Comparison of ENCODE assay signal across 24 mouse cellular contexts in the genomic region with DNA sequence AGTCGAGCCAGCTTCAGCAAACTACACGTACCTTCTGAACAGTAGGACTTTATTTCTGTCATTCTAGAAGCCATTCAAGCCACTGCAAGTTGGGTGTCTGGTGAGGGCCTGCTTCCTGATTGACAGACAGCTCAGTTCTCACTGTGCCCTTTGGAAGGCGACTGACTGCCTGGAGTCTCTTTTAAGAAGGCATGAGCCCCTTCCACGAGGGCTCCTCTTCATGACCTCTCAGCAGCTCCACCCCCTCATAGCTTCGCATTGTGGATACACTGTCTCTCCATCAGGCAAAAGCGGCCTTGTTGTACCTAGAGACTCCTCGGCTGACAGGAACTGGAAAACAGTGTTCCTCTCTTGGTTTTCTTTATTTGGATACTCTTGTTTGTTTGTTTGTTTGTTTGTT.
DNase-seq lines count a peak whose midpoint lies in the region; ATAC-seq and TF ChIP-seq lines count a peak whose summit lies in the region.
"Had no signal": no experiment of that assay in that cellular context is flagged by ENCODE, and none has a peak within 500 bp of the region (broad histone marks: within the 10 kb centered on the region; RNA-seq: fewer than 3 reads in every experiment).

No protein-coding gene starts in this region.

- H3K9me3 ChIP-seq in heart, embryonic 10.5 days = no peaks in the 10 kb centered on the region
- H3K9me3 ChIP-seq in embryonic facial prominence, embryonic 13.5 days = no peaks in the 10 kb centered on the region
- H3K9me3 ChIP-seq: forebrain, embryonic 12.5 days; heart, embryonic 15.5 days; liver, embryonic 12.5 days; midbrain, embryonic 12.5 days; stomach, embryonic 15.5 days had no signal

- ATAC-seq in embryonic facial prominence, embryonic 13.5 days (ENCODE audit: insufficient number of reproducible peaks, insufficient read depth, low FRiP score, low TSS enrichment, low read depth) = no peak
- no peak for ATAC-seq in erythroblast, adult 5-6 weeks (replicated peaks; ENCODE audit: low FRiP score, poor library complexity, severe bottlenecking)
- ATAC-seq: liver, embryonic 12.5 days had no signal

- no peak overlapping the region for H3K9ac ChIP-seq in embryonic facial prominence, embryonic 13.5 days
- H3K9ac ChIP-seq: forebrain, embryonic 12.5 days; heart, embryonic 15.5 days; liver, embryonic 12.5 days; midbrain, embryonic 12.5 days; stomach, embryonic 15.5 days had no signal

- H3K27me3 ChIP-seq in heart, embryonic 10.5 days (ENCODE audit: insufficient read depth, poor library complexity, severe bottlenecking) = no peaks in the 10 kb centered on the region
- H3K27me3 ChIP-seq in embryonic facial prominence, embryonic 13.5 days = peaks cover 4% of the 10 kb centered on the region; the same call in 1 of the 2 replicates
- H3K27me3 ChIP-seq: forebrain, embryonic 12.5 days; heart, embryonic 15.5 days; midbrain, embryonic 12.5 days; stomach, embryonic 15.5 days had no signal

- no peak for TF ChIP-seq CTCF in layer of hippocampus, adult 2 months (conservative IDR thresholded peaks at IDR 0.05)

- intact Hi-C loops in heart, postnatal 14 days (cut with DNase I) = no loop called here

- no peak overlapping the region for H3K4me3 ChIP-seq in heart, embryonic 10.5 days
- no peak overlapping the region for H3K4me3 ChIP-seq in layer of hippocampus, adult 2 months
- H3K4me3 ChIP-seq in embryonic facial prominence, embryonic 13.5 days = no peak overlapping the region
- H3K4me3 ChIP-seq: forebrain, embryonic 12.5 days; gastrocnemius, adult 2 months; heart, embryonic 15.5 days; liver, embryonic 12.5 days; midbrain, embryonic 12.5 days; stomach, embryonic 15.5 days had no signal

- no peak for DNase-seq in heart, embryonic 10.5 days (ENCODE audit: low spot score)
- DNase-seq in heart, postnatal 14 days = no peak
- no peak for DNase-seq in layer of hippocampus, adult 2 months (ENCODE audit: low spot score in 2 of 2)
- DNase-seq in layer of hippocampus, adult 11-12 months (ENCODE audit: low spot score) = no peak
- DNase-seq in urinary bladder, postnatal 4 days (ENCODE audit: low spot score in 2 of 2) = no peak
- DNase-seq: adrenal gland, postnatal 10 days; cerebellum, adult 2 months; cerebellum, postnatal 36 days; embryo, embryonic 11 days; gastrocnemius, adult 2 months; heart, postnatal 4 days; kidney, adult 18-20 months; left cerebral cortex, postnatal 4 days; lung, adult 18-20 months; lung, postnatal 10 days; thymus, postnatal 36 days had no signal

- H3K36me3 ChIP-seq in heart, embryonic 10.5 days = no peaks in the 10 kb centered on the region
- no peaks in the 10 kb centered on the region for H3K36me3 ChIP-seq in embryonic facial prominence, embryonic 13.5 days
- H3K36me3 ChIP-seq: forebrain, embryonic 12.5 days; heart, embryonic 15.5 days; liver, embryonic 12.5 days; midbrain, embryonic 12.5 days; stomach, embryonic 15.5 days had no signal

- 38% methylated on average over 7 of the region's 7 CpGs for WGBS in heart, embryonic 10.5 days
- WGBS in embryonic facial prominence, embryonic 13.5 days = 28% methylated on average over 7 of the region's 7 CpGs

- H3K4me2 ChIP-seq in embryonic facial prominence, embryonic 13.5 days = no peak overlapping the region
- H3K4me2 ChIP-seq: forebrain, embryonic 12.5 days; heart, embryonic 15.5 days; liver, embryonic 12.5 days; midbrain, embryonic 12.5 days; stomach, embryonic 15.5 days had no signal

- H3K4me1 ChIP-seq in heart, embryonic 10.5 days = peaks cover 43% of the 10 kb centered on the region
- peaks cover 18% of the 10 kb centered on the region for H3K4me1 ChIP-seq in embryonic facial prominence, embryonic 13.5 days

- H3K27ac ChIP-seq in heart, embryonic 10.5 days = peak overlapping the region; percentile 31
- H3K27ac ChIP-seq in layer of hippocampus, adult 2 months = peak overlapping the region; percentile 21; the same call in 1 of the 2 replicates
- peak overlapping the region; percentile 33; the same call in 1 of the 2 replicates for H3K27ac ChIP-seq in embryonic facial prominence, embryonic 13.5 days
- H3K27ac ChIP-seq: forebrain, embryonic 12.5 days; gastrocnemius, adult 2 months; heart, embryonic 15.5 days; kidney, postnatal 0 days; liver, embryonic 12.5 days; midbrain, embryonic 12.5 days; stomach, embryonic 15.5 days had no signal
